Mouse (Mus musculus): ENCODE measurements at regions not wholly inside any gene's neighbourhood (a gene's known extent, or its start where the extent isn't known, plus 50 kb on each side); places are given as distances from the start of the nearest gene placed in this dataset.
A peak's percentile ranks its signal among the peaks of the same experiment; 100 is the strongest.

DNA sequence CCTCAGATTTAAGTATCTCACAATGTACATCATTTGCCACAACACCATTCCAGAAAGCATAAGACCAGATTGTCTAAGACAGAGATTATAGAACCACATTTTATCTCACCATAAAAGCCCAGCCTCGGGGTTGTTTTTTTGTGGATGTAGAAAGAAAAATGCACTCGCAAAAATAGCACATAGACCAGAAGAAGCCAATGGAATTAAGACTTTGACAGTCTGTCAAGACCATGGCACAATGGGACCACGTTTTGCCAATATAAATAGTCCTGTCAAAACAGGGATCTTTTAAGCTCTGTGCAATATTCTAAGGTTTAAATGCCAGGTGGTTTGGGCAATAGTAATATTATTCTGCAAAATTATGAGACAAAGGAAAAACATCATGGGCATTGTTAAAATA is 547.3 kb downstream of the Adgrl2 start:
- no peak for DNase-seq (ENCODE audit: low spot score in 2 of 2)

DNA sequence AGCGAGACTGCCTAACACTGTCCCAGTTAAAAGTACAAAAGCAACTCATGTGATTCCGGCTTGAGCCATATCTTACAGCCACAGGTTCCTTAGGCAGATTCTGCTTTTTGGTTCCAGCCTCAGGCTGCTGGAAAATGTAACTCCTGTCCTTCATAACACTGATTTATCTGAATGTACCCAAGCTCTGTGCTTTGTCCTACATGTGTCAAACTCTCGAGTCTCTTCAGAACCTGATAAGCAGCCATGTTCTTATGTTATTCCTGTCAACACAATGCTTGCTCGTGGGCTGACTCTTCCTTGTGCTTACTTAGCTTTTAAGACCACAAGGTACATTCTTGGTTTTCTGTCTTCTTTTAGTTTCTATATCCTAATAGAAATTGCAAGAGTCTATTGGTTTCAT is 556.3 kb downstream of the Adgrl2 start:
- no peak for DNase-seq (ENCODE audit: low spot score in 2 of 2)

GRCm38 (mm10) chr3:148429012-148429865 is 561.1 kb downstream of the Adgrl2 start:
- peak in 1 of 2 experiments; percentile 44 for DNase-seq (ENCODE audit: low spot score in 2 of 2)

GRCm38 (mm10) chr3:148424089-148424488 is 566.3 kb downstream of the Adgrl2 start:
- DNase-seq (ENCODE audit: low spot score in 2 of 2): no peak

DNA sequence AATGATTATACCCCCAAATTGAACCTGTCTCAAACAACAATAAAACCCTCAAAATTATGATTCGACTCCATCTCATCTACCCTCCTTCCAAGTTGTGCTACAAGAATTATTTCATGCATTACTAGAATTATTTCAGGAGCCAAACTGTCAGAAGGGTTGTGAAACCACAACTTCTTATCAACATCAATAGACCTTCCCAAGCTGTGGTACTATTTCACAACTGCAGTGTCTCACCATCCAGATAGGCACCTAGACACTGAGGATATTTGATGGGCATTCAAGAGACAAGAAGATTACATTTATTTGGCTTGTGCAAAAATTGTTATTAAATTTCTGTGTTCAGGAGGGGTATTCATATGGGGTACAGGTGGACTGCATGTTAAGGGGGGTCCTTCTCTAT is 567.0 kb downstream of the Adgrl2 start:
- no peak for DNase-seq (ENCODE audit: low spot score in 2 of 2)

- no peak for DNase-seq (ENCODE audit: low spot score in 2 of 2)
Observed at GRCm38 (mm10) chr3:148422720-148423119, 567.6 kb downstream of the Adgrl2 start.

- no peak for DNase-seq (ENCODE audit: low spot score in 2 of 2)
Observed at GRCm38 (mm10) chr3:148422205-148422604, 568.1 kb downstream of the Adgrl2 start.

- no peak for DNase-seq (ENCODE audit: low spot score in 2 of 2)
Observed at GRCm38 (mm10) chr3:148420303-148420702, 570.1 kb downstream of the Adgrl2 start.

GRCm38 (mm10) chr3:148419462-148420074 is 570.8 kb downstream of the Adgrl2 start:
- DNase-seq (ENCODE audit: low spot score in 2 of 2): no peak

- DNase-seq (ENCODE audit: low spot score in 2 of 2): no peak
Observed at GRCm38 (mm10) chr3:148418067-148418466, 572.3 kb downstream of the Adgrl2 start.

DNA sequence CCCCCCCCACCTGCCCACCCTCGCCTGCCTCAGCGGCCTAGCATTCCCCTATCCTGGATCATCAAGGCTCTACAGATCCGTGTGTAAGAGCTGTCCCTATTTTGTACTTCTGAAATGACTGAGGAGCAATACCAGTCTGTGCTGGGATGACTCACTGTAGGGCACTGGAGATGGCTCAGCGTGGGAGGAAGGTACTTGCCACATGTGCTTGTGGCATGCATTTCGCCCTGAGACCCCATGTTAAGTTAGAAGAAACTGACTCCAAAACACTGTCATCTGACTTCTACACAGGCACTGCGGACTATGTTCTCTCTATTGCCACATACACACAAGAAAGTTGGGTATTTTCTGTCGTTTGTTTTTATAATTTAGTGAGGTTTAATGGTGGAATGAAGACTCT is 574.9 kb downstream of the Adgrl2 start:
- no peak for DNase-seq (ENCODE audit: low spot score in 2 of 2)

DNA sequence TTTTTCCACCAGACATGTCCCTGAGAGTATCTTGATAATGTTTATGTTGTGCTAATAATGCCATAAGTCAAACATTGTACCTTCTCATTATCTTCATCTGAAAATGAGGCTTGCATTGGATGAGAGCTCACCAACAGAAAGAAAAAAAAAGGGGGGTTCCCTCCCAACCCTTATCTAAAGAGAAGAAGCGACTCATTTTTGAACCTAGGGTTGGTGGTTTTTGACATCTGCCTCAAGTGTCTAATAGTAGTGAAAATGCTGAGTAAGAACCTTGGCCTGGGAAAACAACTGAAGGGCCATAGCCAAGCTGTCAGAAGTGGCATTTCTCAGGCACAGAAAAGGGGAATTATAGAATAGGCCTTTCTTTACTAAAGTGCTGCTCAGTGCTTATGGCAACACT is 577.3 kb downstream of the Adgrl2 start:
- no peak for DNase-seq (ENCODE audit: low spot score in 2 of 2)

DNA sequence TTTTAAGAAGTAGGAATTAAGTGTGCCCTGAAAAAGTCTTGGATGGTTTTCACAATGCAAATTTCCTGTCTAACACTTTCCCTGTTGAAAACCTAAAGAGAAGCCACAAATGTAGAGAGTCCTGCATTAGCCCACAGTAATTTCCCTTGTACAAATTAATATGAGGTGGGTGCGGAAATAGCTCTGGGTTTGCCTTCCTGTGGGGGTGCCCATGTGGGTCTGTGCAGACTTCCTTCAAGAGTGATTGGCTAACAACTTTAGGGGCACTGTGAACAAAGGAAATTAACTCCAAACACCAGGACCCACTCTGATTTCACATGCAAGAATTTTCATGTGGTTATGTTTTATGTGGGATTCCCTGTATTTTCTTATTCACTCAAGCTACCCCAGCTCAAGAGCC is 578.2 kb downstream of the Adgrl2 start:
- DNase-seq (ENCODE audit: low spot score in 2 of 2): no peak

DNA sequence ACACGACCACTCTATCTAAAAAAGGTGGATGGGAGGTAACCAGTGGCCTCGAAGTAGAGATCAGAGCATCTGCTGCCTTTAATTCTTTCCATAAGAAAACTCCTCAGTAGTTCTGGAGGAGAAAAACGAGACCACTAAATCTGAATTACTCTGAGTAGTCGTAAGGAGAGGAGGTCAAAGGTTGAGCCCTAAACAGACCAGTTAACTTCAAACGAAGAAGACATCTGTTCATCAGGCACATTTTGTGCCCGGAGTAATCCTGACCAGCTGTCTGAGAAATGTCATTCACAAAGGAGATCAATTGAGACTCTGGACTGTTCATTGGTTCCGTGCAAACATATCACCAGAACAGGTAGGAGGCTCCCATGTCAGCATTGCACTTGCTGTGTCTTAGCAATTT is 592.0 kb downstream of the Adgrl2 start:
- DNase-seq (ENCODE audit: low spot score in 2 of 2): no peak

- DNase-seq (ENCODE audit: low spot score in 2 of 2): no peak
Observed at GRCm38 (mm10) chr3:148387550-148387949, 602.8 kb downstream of the Adgrl2 start.

GRCm38 (mm10) chr3:148385712-148386111 is 604.6 kb downstream of the Adgrl2 start:
- no peak for DNase-seq (ENCODE audit: low spot score in 2 of 2)

DNA sequence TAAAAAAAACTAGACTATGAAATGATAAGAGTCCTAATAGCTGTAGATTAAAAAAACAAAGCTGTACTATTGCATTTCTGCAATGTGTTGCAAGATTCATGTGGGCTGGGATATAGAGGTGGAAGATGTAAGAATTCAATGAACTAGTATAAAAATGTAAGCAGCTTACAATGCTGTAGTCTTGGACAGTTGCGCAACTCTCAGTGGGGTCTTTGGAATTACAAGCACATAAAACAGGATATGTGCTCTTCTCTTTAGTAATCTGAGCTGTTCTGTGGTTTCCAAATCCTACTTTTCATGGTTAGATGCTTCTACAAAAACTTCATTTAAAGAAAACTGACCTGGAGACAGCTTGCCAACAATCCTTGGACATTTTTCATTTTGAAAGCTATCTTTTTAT is 609.3 kb downstream of the Adgrl2 start:
- no peak for DNase-seq (ENCODE audit: low spot score in 2 of 2)

- no peak for DNase-seq (ENCODE audit: low spot score in 2 of 2)
Observed at GRCm38 (mm10) chr3:148363331-148363730, 627.0 kb downstream of the Adgrl2 start.

GRCm38 (mm10) chr3:148362453-148362864 is 627.9 kb downstream of the Adgrl2 start:
- no peak for DNase-seq (ENCODE audit: low spot score in 2 of 2)

GRCm38 (mm10) chr3:148343633-148344361 is 646.6 kb downstream of the Adgrl2 start:
- peak; percentile 8 to 32 for DNase-seq (ENCODE audit: low spot score in 2 of 2)

DNA sequence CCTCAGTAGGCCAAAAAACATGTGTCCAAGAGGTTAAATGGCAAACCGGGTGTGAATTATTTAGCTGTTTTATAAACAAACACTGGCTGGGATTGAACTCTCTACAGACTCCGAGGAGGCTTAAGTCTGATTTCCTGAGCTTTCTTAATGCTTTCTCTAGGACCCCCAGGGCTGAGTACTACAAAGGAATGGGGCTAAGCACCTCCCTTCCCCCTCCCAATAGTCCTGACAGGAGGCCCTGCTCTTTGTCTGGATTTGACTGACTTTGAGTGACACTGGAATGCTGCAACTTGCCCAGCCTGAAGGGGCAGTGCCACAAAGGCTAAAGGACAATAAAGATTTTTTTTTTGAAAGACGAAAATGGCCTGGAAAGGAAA is 647.1 kb downstream of the Adgrl2 start:
- DNase-seq (ENCODE audit: low spot score in 2 of 2): no peak

DNA sequence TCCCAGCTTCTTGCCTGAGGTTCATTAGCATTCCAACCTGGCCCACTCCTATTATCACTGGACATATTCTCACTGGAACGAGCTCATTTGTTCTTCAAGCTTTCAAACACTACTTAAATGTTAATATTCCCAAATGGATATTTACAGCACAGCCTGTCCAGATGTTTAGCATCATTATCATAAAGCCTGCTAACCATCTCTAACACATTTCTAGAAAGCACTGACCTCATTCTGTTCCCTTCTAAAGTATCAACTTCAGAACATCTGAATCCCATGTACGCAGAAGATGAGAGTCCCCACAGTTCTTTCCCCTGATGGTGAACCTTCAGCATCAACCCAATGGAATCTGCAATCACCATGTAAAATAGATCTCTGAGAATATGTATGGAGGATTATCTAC is 651.1 kb downstream of the Adgrl2 start:
- no peak for DNase-seq (ENCODE audit: low spot score in 2 of 2)
